In the genomic region with DNA sequence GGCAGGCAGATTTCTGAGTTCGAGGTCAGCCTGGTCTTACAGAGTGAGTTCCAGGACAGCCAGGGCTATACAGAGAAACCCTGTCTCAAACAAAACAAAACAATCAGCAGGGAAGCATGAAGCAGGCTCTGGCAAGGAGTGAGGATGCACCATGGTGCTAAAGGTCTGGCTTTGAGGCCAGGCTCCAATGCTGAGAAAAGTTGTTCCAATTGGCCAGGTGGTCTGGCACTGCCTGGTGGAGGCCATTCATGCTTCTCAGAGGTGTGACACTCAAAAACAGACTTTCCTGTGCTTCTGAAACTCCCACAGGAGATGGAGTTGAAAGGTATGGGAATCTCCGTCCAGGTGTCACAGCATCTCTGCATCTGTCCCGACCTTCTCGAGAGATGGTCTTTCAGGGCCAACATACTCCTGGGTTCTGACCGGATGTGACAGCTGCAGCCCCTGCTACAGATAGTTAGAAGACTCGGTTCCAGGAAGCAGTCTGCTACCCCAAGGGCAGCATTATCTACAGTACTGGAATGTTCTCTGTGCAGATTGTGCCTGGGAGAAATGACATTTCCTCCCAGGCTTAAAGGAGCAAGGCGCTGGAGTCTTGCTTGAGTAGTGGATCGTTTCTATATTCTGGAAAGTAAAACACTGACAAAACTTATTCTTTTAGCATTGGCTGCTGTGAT, we compare ENCODE assay signal across 24 mouse cellular contexts.
A peak's percentile ranks its signal among the peaks of the same experiment; 100 is the strongest.
DNase-seq lines count a peak whose midpoint lies in the region.
"Had no signal": no experiment of that assay in that cellular context is flagged by ENCODE, and none has a peak within 500 bp of the region (broad histone marks: within the 10 kb centered on the region; RNA-seq: fewer than 3 reads in every experiment).

No protein-coding gene starts in this region.

- 53% methylated on average over 8 of the region's 8 CpGs for WGBS in heart, embryonic 10.5 days

- peak; percentile 59 to 71 for DNase-seq in cerebellum, postnatal 10 days
- DNase-seq in cerebellum, adult 11-12 months: no peak
- DNase-seq in heart, embryonic 10.5 days (ENCODE audit: low spot score): no peak
- no peak for DNase-seq in heart, adult 8-10 months (ENCODE audit: low spot score)
- DNase-seq in ovary, postnatal 36 days (ENCODE audit: low spot score): peak; percentile 3
- DNase-seq in ovary, postnatal 14 days (ENCODE audit: low spot score): no peak
- DNase-seq in thymus, postnatal 25 days: no peak
- DNase-seq in right cerebral cortex, postnatal 14 days: no peak
- DNase-seq: adrenal gland, postnatal 10 days; cerebellum, adult 11 months; kidney, adult 2 months; layer of hippocampus, adult 9-11 months; left cerebral cortex, postnatal 4 days; liver, embryonic 13.5 days; spleen, adult 18-20 months; thymus, adult 2 months had no signal

- no peaks in the 10 kb centered on the region for H3K27me3 ChIP-seq in heart, embryonic 10.5 days (ENCODE audit: insufficient read depth, poor library complexity, severe bottlenecking)
- H3K27me3 ChIP-seq: embryonic facial prominence, embryonic 12.5 days; liver, embryonic 13.5 days; lung, embryonic 15.5 days; midbrain, embryonic 12.5 days; neural tube, embryonic 12.5 days; Patski had no signal

- H3K9me3 ChIP-seq in heart, embryonic 10.5 days: no peaks in the 10 kb centered on the region
- H3K9me3 ChIP-seq: embryonic facial prominence, embryonic 12.5 days; hindbrain, embryonic 12.5 days; liver, embryonic 13.5 days; lung, embryonic 15.5 days; midbrain, embryonic 12.5 days; neural tube, embryonic 12.5 days had no signal

- H3K4me1 ChIP-seq in heart, embryonic 10.5 days: peaks cover 42% of the 10 kb centered on the region
- H3K4me1 ChIP-seq: midbrain, embryonic 12.5 days; neural tube, embryonic 12.5 days had no signal

- no peaks in the 10 kb centered on the region for H3K36me3 ChIP-seq in heart, embryonic 10.5 days
- H3K36me3 ChIP-seq: embryonic facial prominence, embryonic 12.5 days; hindbrain, embryonic 12.5 days; liver, embryonic 13.5 days; lung, embryonic 15.5 days; midbrain, embryonic 12.5 days; neural tube, embryonic 12.5 days had no signal

- no peak overlapping the region for H3K4me3 ChIP-seq in heart, embryonic 10.5 days
- H3K4me3 ChIP-seq: embryonic facial prominence, embryonic 12.5 days; erythroblast, embryonic 14.5 days; hindbrain, embryonic 12.5 days; left cerebral cortex, adult 2 months; liver, embryonic 13.5 days; lung, embryonic 15.5 days; midbrain, embryonic 12.5 days; neural tube, embryonic 12.5 days had no signal

- peak overlapping the region; percentile 44; the same call in 1 of the 2 replicates for H3K27ac ChIP-seq in heart, embryonic 10.5 days
- H3K27ac ChIP-seq: embryonic facial prominence, embryonic 12.5 days; hindbrain, embryonic 12.5 days; left cerebral cortex, adult 2 months; liver, embryonic 13.5 days; lung, embryonic 15.5 days; midbrain, embryonic 12.5 days; neural tube, embryonic 12.5 days had no signal

Comparison
In these comparisons a context has a peak if more than half of its experiments do, and no peak if none do; other contexts are left out.
1. DNase-seq: peak in cerebellum, postnatal 10 days (2 of 2) and ovary, postnatal 36 days (single experiment); none in cerebellum, adult 11-12 months (single experiment), heart, embryonic 10.5 days (single experiment), heart, adult 8-10 months (single experiment), ovary, postnatal 14 days (single experiment), thymus, postnatal 25 days (single experiment) and right cerebral cortex, postnatal 14 days (single experiment).